Mouse (Mus musculus) forebrain, postnatal 0 days (tissue): Measurements from ENCODE around the gene Galnt18. TPM values are rescaled to one million over a fixed set of nuclear protein-coding genes. Genes with fewer than 3 reads are reported as not detected.

Experiments used
- ATAC-seq: fragments of 200-750 bp; cut with Nextera tagmentation; 2 replicates; pipeline ENCODE4 v1.8.0; 2017; ENCODE audit warnings: mild to moderate bottlenecking, moderate library complexity
- DNase-seq: peaks from one replicate; pipeline ENCODE4 v3.0.0-alpha.2; 2015
- H3K27ac ChIP-seq: fragments of 300-500 bp; sonication (generic); 2 replicates; pipeline ENCODE4 v1.5.1; 2014; ENCODE audit warnings: low read depth, mild to moderate bottlenecking, antibody characterized with exemption, low read length, moderate library complexity, mixed read lengths
- H3K27me3 ChIP-seq: fragments of 300-500 bp; sonication (generic); 2 replicates; pipeline ENCODE4 v1.6.1; 2014; ENCODE audit warnings: mild to moderate bottlenecking, low read length, mixed read lengths; ENCODE audit not compliant: insufficient read depth
- H3K36me3 ChIP-seq: fragments of 300-500 bp; sonication (generic); 2 replicates; pipeline ENCODE4 v1.6.1; 2014; ENCODE audit warnings: mild to moderate bottlenecking, moderate library complexity; ENCODE audit not compliant: insufficient read depth
- H3K4me1 ChIP-seq: fragments of 300-500 bp; sonication (generic); 2 replicates; pipeline ENCODE4 v1.6.1; 2014; ENCODE audit warnings: antibody characterized with exemption; ENCODE audit not compliant: insufficient read depth
- H3K4me2 ChIP-seq: fragments of 300-500 bp; sonication (generic); 2 replicates; pipeline ENCODE4 v1.6.1; 2014; ENCODE audit warnings: low read depth, mild to moderate bottlenecking, moderate library complexity
- H3K4me3 ChIP-seq: fragments of 300-500 bp; sonication (generic); 2 replicates; pipeline ENCODE4 v1.5.1; 2014; ENCODE audit warnings: low read depth, low read length, mixed read lengths
- H3K9ac ChIP-seq: fragments of 300-500 bp; sonication (generic); 2 replicates; pipeline ENCODE4 v1.6.1; 2014; ENCODE audit warnings: mild to moderate bottlenecking
- H3K9me3 ChIP-seq: fragments of 300-500 bp; sonication (generic); 2 replicates; pipeline ENCODE4 v1.6.1; 2016; ENCODE audit warnings: low read length
- CTCF ChIP-seq: sonication (generic); IDR thresholded peaks from 2 replicates; pipeline ENCODE4 v1.5.1; 2016; ENCODE audit warnings: antibody characterized with exemption, control low read depth, low read depth
- WGBS: fragments of 180-500 bp; shearing (Covaris S2); extraction: QIAGEN DNeasy Blood & Tissue Kit; methylation state at CpG from one replicate; pipeline ENCODE4 v1.1.7; 2014; 5-methylcytosine and 5-hydroxymethylcytosine counted together
- polyA plus RNA-seq: library from polyadenylated mRNA; unstranded; fragments of >200 nt; fragmentation: Nextera tagmentation; extraction: Ambion mirVana; gene quantifications from 2 replicates; pipeline ENCODE4 v1.2.1, GENCODE M21; 2015
- total RNA-seq: library from RNA; depleted of rRNA; stranded (reverse); fragments of >200 nt; gene quantifications from 2 replicates; pipeline ENCODE4 v1.2.3, GENCODE M21; 2014

Gene Galnt18
- total and polyA plus RNA-seq, 2 experiments from 2014 or later: 18.0 to 22.0 TPM

- Histone ChIP-seq H3K27ac (no peak overlapping the region), H3K9ac (no peak overlapping the region), H3K27me3 (no peaks in the 10 kb centered on the region), H3K4me3 (no peak overlapping the region), H3K4me2 (no peak overlapping the region), H3K4me1 (no peaks in the 10 kb centered on the region), H3K36me3 (no peaks in the 10 kb centered on the region), H3K9me3 (no peaks in the 10 kb centered on the region)
- WGBS: 60% methylated on average over 5 of the region's 5 CpGs
- DNase-seq (no peak), ATAC-seq (no peak)
- no peak for TF ChIP-seq CTCF
These were observed 141.3 kb downstream of the Galnt18 start for GRCm38 (mm10) chr7:111638465-111638864.

GRCm38 (mm10) chr7:111637866-111638448 is 141.8 kb downstream of the Galnt18 start:
- Histone ChIP-seq H3K4me2 (no peak overlapping the region), H3K27me3 (no peaks in the 10 kb centered on the region), H3K36me3 (no peaks in the 10 kb centered on the region), H3K4me1 (no peaks in the 10 kb centered on the region), H3K9me3 (no peaks in the 10 kb centered on the region), H3K9ac (no peak overlapping the region), H3K27ac (no peak overlapping the region), H3K4me3 (no peak overlapping the region)
- DNase-seq: no peak
- whole genome bisulfite sequencing: 59% methylated on average over 2 of the region's 2 CpGs
- no peak for TF ChIP-seq CTCF
- ATAC-seq: no peak

GRCm38 (mm10) chr7:111636503-111636902 is 143.3 kb downstream of the Galnt18 start:
- Histone ChIP-seq H3K27me3 (no peaks in the 10 kb centered on the region), H3K36me3 (no peaks in the 10 kb centered on the region), H3K4me3 (no peak overlapping the region), H3K9me3 (no peaks in the 10 kb centered on the region), H3K4me1 (no peaks in the 10 kb centered on the region), H3K4me2 (no peak overlapping the region), H3K27ac (no peak overlapping the region), H3K9ac (no peak overlapping the region)
- ATAC-seq (peak; percentile 71; the same call in 1 of the 2 replicates), DNase-seq (no peak)
- WGBS: 55% methylated on average over 5 of the region's 5 CpGs
- TF ChIP-seq CTCF: no peak

- Histone ChIP-seq H3K27ac (no peak overlapping the region), H3K4me2 (no peak overlapping the region), H3K9me3 (no peaks in the 10 kb centered on the region), H3K4me1 (no peaks in the 10 kb centered on the region), H3K36me3 (no peaks in the 10 kb centered on the region), H3K4me3 (no peak overlapping the region), H3K27me3 (no peaks in the 10 kb centered on the region), H3K9ac (no peak overlapping the region)
- DNase-seq (no peak), ATAC-seq (no peak)
- 69% methylated on average over 4 of the region's 4 CpGs for WGBS
- no peak for TF ChIP-seq CTCF
These were observed 148.5 kb downstream of the Galnt18 start for GRCm38 (mm10) chr7:111631265-111631664.

- no peaks in the 10 kb centered on the region for H3K9me3 ChIP-seq
- DNase-seq (no peak), ATAC-seq (no peak)
- H3K27me3 ChIP-seq: no peaks in the 10 kb centered on the region
- H3K27ac ChIP-seq: no peak overlapping the region
- no peaks in the 10 kb centered on the region for H3K36me3 ChIP-seq
- 74% methylated on average over 2 of the region's 2 CpGs for WGBS
- H3K4me1 ChIP-seq: no peaks in the 10 kb centered on the region
- no peak overlapping the region for H3K9ac ChIP-seq
- H3K4me2 ChIP-seq: no peak overlapping the region
- no peak for TF ChIP-seq CTCF
- no peak overlapping the region for H3K4me3 ChIP-seq
These were observed 153.5 kb downstream of the Galnt18 start for GRCm38 (mm10) chr7:111626232-111626631.

GRCm38 (mm10) chr7:111625736-111626135 is 154.0 kb downstream of the Galnt18 start:
- DNase-seq (no peak), ATAC-seq (no peak)
- H3K9me3 ChIP-seq: no peaks in the 10 kb centered on the region
- no peak for TF ChIP-seq CTCF
- H3K27ac ChIP-seq: no peak overlapping the region
- no peak overlapping the region for H3K9ac ChIP-seq
- no peak overlapping the region for H3K4me2 ChIP-seq
- H3K27me3 ChIP-seq: no peaks in the 10 kb centered on the region
- no peaks in the 10 kb centered on the region for H3K36me3 ChIP-seq
- no peak overlapping the region for H3K4me3 ChIP-seq
- WGBS: 76% methylated on average over 5 of the region's 5 CpGs
- no peaks in the 10 kb centered on the region for H3K4me1 ChIP-seq

GRCm38 (mm10) chr7:111616231-111616937 is 163.4 kb downstream of the Galnt18 start:
- Histone ChIP-seq H3K9me3 (no peaks in the 10 kb centered on the region), H3K27me3 (no peaks in the 10 kb centered on the region), H3K36me3 (no peaks in the 10 kb centered on the region), H3K4me3 (no peak overlapping the region), H3K4me2 (no peak overlapping the region), H3K27ac (no peak overlapping the region), H3K9ac (no peak overlapping the region), H3K4me1 (no peaks in the 10 kb centered on the region)
- no peak for TF ChIP-seq CTCF
- no peak; the same call in 1 of the 2 replicates for ATAC-seq
- no peak for DNase-seq
- 64% methylated on average over 16 of the region's 16 CpGs for WGBS
